Mouse (Mus musculus): ENCODE data around the gene Mtmr10. TPM values are rescaled to one million over a fixed set of nuclear protein-coding genes. Genes with fewer than 3 reads are reported as not detected.

Gene Mtmr10
- polyA plus RNA-seq, 1 experiment: 15.2 TPM

DNA sequence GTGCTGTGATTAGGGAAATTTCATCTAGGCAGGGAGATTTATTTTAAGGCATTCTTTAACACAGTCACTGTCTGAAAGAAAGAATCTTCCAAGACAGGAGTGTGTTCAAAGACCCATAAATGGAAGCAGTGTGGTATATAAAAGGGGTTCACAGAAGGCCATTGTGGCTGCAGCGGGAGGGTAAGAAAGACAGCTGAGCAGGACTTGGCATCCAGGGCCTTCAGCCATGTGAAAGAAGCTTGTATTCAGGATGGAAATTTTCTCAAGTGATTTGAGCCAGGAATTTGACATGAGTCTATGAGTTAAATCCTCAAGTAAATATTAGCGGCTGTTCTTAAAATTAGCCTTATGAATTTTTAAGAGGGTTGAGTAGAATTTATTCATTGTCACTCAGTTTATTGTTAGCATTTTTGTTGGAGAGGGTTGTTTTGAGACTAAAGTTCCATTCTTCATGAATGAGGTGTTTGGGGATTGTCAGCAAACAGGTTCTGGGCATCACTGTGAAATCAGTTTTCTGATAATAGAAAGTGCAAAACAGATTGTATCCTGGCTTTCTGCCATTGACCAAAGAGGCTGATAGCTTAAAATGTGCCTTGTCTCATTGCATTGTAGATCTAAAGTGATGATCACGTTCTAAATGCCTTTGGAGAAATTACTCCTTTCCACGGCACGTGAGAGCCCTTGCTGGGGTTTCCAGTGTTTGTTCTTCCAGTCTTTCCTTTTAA is 9.0 kb downstream of the Mtmr10 start:
- no peak overlapping the region for H3K4me3 ChIP-seq (ENCODE audit: low read depth, low read length)
- TF ChIP-seq CTCF (IDR thresholded peaks at IDR 0.05; ENCODE audit: low read depth, low read length): no peak
- TF ChIP-seq EP300 (IDR thresholded peaks at IDR 0.05; ENCODE audit: insufficient read depth, low read depth, low read length): no peak
- no peaks in the 10 kb centered on the region for H3K9me3 ChIP-seq (replicated peaks; ENCODE audit: control insufficient read depth, insufficient read depth, low read length, poor library complexity, severe bottlenecking)
- H3K27ac ChIP-seq (ENCODE audit: insufficient read depth, low read length): no peak overlapping the region
- H3K27me3 ChIP-seq (ENCODE audit: control insufficient read depth, insufficient read depth, low read length, poor library complexity, severe bottlenecking): no peaks in the 10 kb centered on the region
- peaks cover 2% of the 10 kb centered on the region for H3K4me1 ChIP-seq (ENCODE audit: control insufficient read depth, insufficient read depth, low read length)
- H3K36me3 ChIP-seq (ENCODE audit: control insufficient read depth, insufficient read depth, low read length, poor library complexity, severe bottlenecking): no peaks in the 10 kb centered on the region; the same call in 1 of the 2 replicates
- no peak overlapping the region for H3K9ac ChIP-seq (ENCODE audit: low read depth, poor library complexity, severe bottlenecking)

DNA sequence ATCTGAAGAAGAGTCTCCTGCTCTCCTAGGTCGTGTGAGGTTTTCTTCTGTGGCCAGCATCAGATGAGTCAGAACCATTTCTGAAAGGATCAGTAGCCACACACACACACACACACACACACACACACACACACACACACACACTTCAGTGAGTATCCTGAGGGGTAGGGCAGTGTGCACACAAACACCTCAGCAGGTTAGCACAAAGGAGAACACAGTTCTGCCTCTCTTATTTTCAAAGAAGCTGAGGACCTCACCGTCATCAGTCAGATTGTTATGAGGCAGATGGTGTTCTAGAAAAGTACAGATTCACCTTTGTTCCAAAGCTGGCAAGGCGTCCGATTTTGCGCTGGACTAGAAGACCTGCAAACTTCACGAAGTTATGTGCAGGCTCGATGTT is 22.8 kb downstream of the Mtmr10 start:
- Histone ChIP-seq H3K27me3 (ENCODE audit: control insufficient read depth, insufficient read depth, low read length, poor library complexity, severe bottlenecking) (no peaks in the 10 kb centered on the region), H3K9ac (ENCODE audit: low read depth, poor library complexity, severe bottlenecking) (no peak overlapping the region), H3K27ac (ENCODE audit: insufficient read depth, low read length) (no peak overlapping the region), H3K36me3 (ENCODE audit: control insufficient read depth, insufficient read depth, low read length, poor library complexity, severe bottlenecking) (no peaks in the 10 kb centered on the region; the same call in 1 of the 2 replicates), H3K4me1 (ENCODE audit: control insufficient read depth, insufficient read depth, low read length) (no peaks in the 10 kb centered on the region), H3K9me3 (replicated peaks; ENCODE audit: control insufficient read depth, insufficient read depth, low read length, poor library complexity, severe bottlenecking) (no peaks in the 10 kb centered on the region), H3K4me3 (ENCODE audit: low read depth, low read length) (no peak overlapping the region)
- TF ChIP-seq EP300 (IDR thresholded peaks at IDR 0.05; ENCODE audit: insufficient read depth, low read depth, low read length) (no peak), POLR2A (IDR thresholded peaks at IDR 0.05; ENCODE audit: insufficient read depth, low read length) (no peak), CTCF (IDR thresholded peaks at IDR 0.05; ENCODE audit: low read depth, low read length) (no peak)

DNA sequence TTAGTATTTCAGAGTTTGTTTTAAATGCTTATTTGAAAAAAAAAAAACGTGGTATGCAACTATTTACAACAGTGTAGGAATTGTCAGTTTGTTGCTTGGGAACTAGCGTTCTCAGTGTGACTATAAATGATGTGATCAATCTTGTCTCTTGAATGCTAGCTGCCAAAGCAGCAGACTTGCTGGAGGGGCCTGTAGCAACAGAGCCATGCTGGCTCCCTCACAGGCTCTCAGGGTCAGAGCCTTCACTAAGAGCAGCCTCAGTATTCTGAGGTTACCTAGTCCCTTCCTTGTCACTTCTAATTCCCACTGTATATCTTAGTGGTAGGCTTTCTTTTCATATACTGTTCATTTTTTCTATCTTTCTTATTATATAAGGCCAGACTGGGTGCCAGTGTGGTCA is 23.3 kb downstream of the Mtmr10 start:
- Histone ChIP-seq H3K9me3 (replicated peaks; ENCODE audit: control insufficient read depth, insufficient read depth, low read length, poor library complexity, severe bottlenecking) (no peaks in the 10 kb centered on the region), H3K9ac (ENCODE audit: low read depth, poor library complexity, severe bottlenecking) (no peak overlapping the region), H3K27me3 (ENCODE audit: control insufficient read depth, insufficient read depth, low read length, poor library complexity, severe bottlenecking) (no peaks in the 10 kb centered on the region), H3K4me3 (ENCODE audit: low read depth, low read length) (no peak overlapping the region), H3K4me1 (ENCODE audit: control insufficient read depth, insufficient read depth, low read length) (no peaks in the 10 kb centered on the region), H3K36me3 (ENCODE audit: control insufficient read depth, insufficient read depth, low read length, poor library complexity, severe bottlenecking) (no peaks in the 10 kb centered on the region; the same call in 1 of the 2 replicates), H3K27ac (ENCODE audit: insufficient read depth, low read length) (no peak overlapping the region)
- TF ChIP-seq POLR2A (IDR thresholded peaks at IDR 0.05; ENCODE audit: insufficient read depth, low read length) (no peak), EP300 (IDR thresholded peaks at IDR 0.05; ENCODE audit: insufficient read depth, low read depth, low read length) (no peak), CTCF (IDR thresholded peaks at IDR 0.05; ENCODE audit: low read depth, low read length) (no peak)

DNA sequence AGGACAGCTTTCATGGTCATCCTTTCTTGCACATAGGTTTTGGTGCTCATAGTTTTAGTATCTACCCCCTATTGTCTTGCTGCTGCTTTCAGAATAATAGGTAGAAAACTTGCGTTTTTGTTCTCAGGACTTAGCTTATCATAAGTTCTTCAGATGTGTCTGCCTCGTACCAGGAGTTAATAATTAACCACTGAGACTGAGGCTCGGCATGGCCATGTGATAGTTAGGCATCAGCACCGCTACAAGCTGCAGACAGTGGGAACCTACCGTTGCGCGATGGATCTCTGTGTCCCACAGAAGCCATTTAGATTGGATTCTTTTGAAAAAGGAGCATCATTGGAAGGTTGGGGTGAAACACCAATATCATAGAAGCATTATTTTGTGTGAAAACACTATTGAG is 25.4 kb downstream of the Mtmr10 start:
- Histone ChIP-seq H3K27me3 (ENCODE audit: control insufficient read depth, insufficient read depth, low read length, poor library complexity, severe bottlenecking) (no peaks in the 10 kb centered on the region), H3K9me3 (replicated peaks; ENCODE audit: control insufficient read depth, insufficient read depth, low read length, poor library complexity, severe bottlenecking) (no peaks in the 10 kb centered on the region), H3K9ac (ENCODE audit: low read depth, poor library complexity, severe bottlenecking) (no peak overlapping the region), H3K4me3 (ENCODE audit: low read depth, low read length) (no peak overlapping the region), H3K4me1 (ENCODE audit: control insufficient read depth, insufficient read depth, low read length) (no peaks in the 10 kb centered on the region), H3K27ac (ENCODE audit: insufficient read depth, low read length) (no peak overlapping the region), H3K36me3 (ENCODE audit: control insufficient read depth, insufficient read depth, low read length, poor library complexity, severe bottlenecking) (no peaks in the 10 kb centered on the region; the same call in 1 of the 2 replicates)
- TF ChIP-seq CTCF (IDR thresholded peaks at IDR 0.05; ENCODE audit: low read depth, low read length): no peak
- TF ChIP-seq EP300 (IDR thresholded peaks at IDR 0.05; ENCODE audit: insufficient read depth, low read depth, low read length): no peak
- TF ChIP-seq POLR2A (IDR thresholded peaks at IDR 0.05; ENCODE audit: insufficient read depth, low read length): no peak

DNA sequence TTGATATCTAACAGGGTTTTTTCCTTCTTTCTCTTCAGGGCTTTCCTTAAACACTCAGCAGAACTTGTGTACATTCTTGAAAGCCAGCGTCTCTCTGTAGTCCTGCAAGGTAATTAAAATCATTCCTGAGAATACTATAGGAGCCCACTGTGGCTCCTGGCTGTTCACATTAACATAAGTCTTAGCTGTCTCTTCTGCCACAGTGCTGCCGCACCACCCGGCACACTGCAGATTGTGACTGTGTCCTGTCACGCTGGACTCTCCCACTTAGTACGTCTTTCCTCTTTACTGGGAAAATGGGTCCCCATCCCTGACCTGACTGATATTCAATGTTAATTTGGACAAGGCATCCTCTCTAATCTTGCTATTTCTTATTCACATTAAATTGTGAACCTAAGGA is 33.7 kb downstream of the Mtmr10 start:
- H3K9me3 ChIP-seq (replicated peaks; ENCODE audit: control insufficient read depth, insufficient read depth, low read length, poor library complexity, severe bottlenecking): no peaks in the 10 kb centered on the region
- no peak overlapping the region for H3K27ac ChIP-seq (ENCODE audit: insufficient read depth, low read length)
- no peak for TF ChIP-seq CTCF (IDR thresholded peaks at IDR 0.05; ENCODE audit: low read depth, low read length)
- no peak for TF ChIP-seq POLR2A (IDR thresholded peaks at IDR 0.05; ENCODE audit: insufficient read depth, low read length)
- no peak for TF ChIP-seq EP300 (IDR thresholded peaks at IDR 0.05; ENCODE audit: insufficient read depth, low read depth, low read length)
- no peak overlapping the region for H3K4me3 ChIP-seq (ENCODE audit: low read depth, low read length)
- no peak overlapping the region for H3K9ac ChIP-seq (ENCODE audit: low read depth, poor library complexity, severe bottlenecking)
- no peaks in the 10 kb centered on the region for H3K36me3 ChIP-seq (ENCODE audit: control insufficient read depth, insufficient read depth, low read length, poor library complexity, severe bottlenecking)
- H3K27me3 ChIP-seq (ENCODE audit: control insufficient read depth, insufficient read depth, low read length, poor library complexity, severe bottlenecking): no peaks in the 10 kb centered on the region
- H3K4me1 ChIP-seq (ENCODE audit: control insufficient read depth, insufficient read depth, low read length): no peaks in the 10 kb centered on the region

DNA sequence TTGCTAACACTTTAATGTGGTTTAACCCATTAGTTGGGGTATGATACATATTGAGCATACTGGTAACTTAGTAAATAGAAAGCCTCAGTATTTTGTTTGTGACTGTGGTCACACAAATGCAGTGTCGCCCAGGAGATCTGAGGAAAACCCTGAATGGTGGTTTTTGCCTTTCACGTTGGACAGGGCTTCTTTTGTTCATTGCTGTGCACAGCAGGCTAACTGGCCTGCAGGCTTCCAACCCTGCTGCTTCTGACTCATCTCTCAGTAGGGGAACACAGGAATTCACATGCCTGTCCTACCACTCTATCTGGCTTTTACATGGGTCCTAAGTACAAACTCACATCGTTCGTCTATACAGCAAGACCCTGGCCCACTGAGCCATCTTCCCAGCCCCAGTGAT is 34.2 kb downstream of the Mtmr10 start:
- Histone ChIP-seq H3K9ac (ENCODE audit: low read depth, poor library complexity, severe bottlenecking) (no peak overlapping the region), H3K4me1 (ENCODE audit: control insufficient read depth, insufficient read depth, low read length) (no peaks in the 10 kb centered on the region), H3K36me3 (ENCODE audit: control insufficient read depth, insufficient read depth, low read length, poor library complexity, severe bottlenecking) (no peaks in the 10 kb centered on the region), H3K4me3 (ENCODE audit: low read depth, low read length) (no peak overlapping the region), H3K27me3 (ENCODE audit: control insufficient read depth, insufficient read depth, low read length, poor library complexity, severe bottlenecking) (no peaks in the 10 kb centered on the region), H3K9me3 (replicated peaks; ENCODE audit: control insufficient read depth, insufficient read depth, low read length, poor library complexity, severe bottlenecking) (no peaks in the 10 kb centered on the region), H3K27ac (ENCODE audit: insufficient read depth, low read length) (no peak overlapping the region)
- no peak for TF ChIP-seq POLR2A (IDR thresholded peaks at IDR 0.05; ENCODE audit: insufficient read depth, low read length)
- TF ChIP-seq EP300 (IDR thresholded peaks at IDR 0.05; ENCODE audit: insufficient read depth, low read depth, low read length): no peak
- no peak for TF ChIP-seq CTCF (IDR thresholded peaks at IDR 0.05; ENCODE audit: low read depth, low read length)
